Mouse (Mus musculus) cortical plate, adult 2 months (tissue): ENCODE measurements around the gene Ccdc24.

Experiments used
- CTCF ChIP-seq: fragments of 200-500 bp; IDR thresholded peaks from 2 replicates; pipeline ENCODE4 v1.5.1; 2011; ENCODE audit warnings: mild to moderate bottlenecking, control low read depth, low read length; ENCODE audit not compliant: insufficient read depth; ENCODE audit errors: extremely low read depth
- POLR2A ChIP-seq: fragments of 200-500 bp; IDR thresholded peaks from 2 replicates; pipeline ENCODE4 v1.6.1; 2011; ENCODE audit warnings: mild to moderate bottlenecking, low read length, control low read depth; ENCODE audit not compliant: insufficient read depth; ENCODE audit errors: extremely low read depth

DNA sequence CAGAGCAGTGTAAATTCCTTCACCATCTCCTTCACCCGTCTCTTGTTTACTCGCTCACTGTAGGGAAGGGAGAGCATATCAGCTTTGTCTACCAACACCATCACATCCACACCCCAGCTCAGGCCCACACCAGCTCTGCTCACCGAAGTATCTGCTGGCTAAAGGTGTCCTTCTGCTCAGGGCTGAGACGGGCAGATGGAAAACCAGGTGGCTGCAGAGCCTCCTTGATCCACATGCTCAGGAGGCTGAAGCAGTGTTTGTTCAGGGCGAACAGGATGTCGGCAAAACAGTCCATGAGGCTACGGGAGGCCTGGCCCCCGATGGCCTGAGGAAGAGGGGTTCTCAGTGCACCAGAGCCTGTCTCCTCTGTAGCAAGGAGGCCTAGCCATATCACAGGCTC lies 22.2 kb upstream of the Ccdc24 start:
- no peak for TF ChIP-seq CTCF
- no peak for TF ChIP-seq POLR2A
